Mouse (Mus musculus) midbrain, embryonic 11.5 days (tissue): Measurements from ENCODE around the gene Gm17720. TPM values are rescaled to one million over a fixed set of nuclear protein-coding genes. Genes with fewer than 3 reads are reported as not detected.

ENCODE experiments used
- ATAC-seq: fragments of 200-750 bp; cut with Nextera tagmentation; 2 replicates; pipeline ENCODE4 v1.8.0; 2017; ENCODE audit warnings: moderate TSS enrichment, moderate library complexity; ENCODE audit not compliant: low FRiP score
- DNase-seq: peaks from one replicate; pipeline ENCODE4 v3.0.0; 2015; ENCODE audit warnings: low spot score; ENCODE audit errors: missing footprints
- H3K27ac ChIP-seq: fragments of 300-500 bp; sonication (generic); 2 replicates; pipeline ENCODE4 v1.5.1; 2014; ENCODE audit warnings: low read depth, low read length
- H3K27me3 ChIP-seq: fragments of 300-500 bp; sonication (generic); 2 replicates; pipeline ENCODE4 v1.6.1; 2014; ENCODE audit warnings: mild to moderate bottlenecking, low read length, moderate library complexity, mixed read lengths; ENCODE audit not compliant: control insufficient read depth, insufficient read depth
- H3K36me3 ChIP-seq: fragments of 300-500 bp; sonication (generic); 2 replicates; pipeline ENCODE4 v1.6.1; 2014; ENCODE audit warnings: mild to moderate bottlenecking, low read length, moderate library complexity, mixed read lengths; ENCODE audit not compliant: control insufficient read depth, insufficient read depth
- H3K4me1 ChIP-seq: fragments of 300-500 bp; sonication (generic); 2 replicates; pipeline ENCODE4 v1.6.1; 2014; ENCODE audit warnings: low read length; ENCODE audit not compliant: control insufficient read depth, insufficient read depth
- H3K4me2 ChIP-seq: fragments of 300-500 bp; sonication (generic); 2 replicates; pipeline ENCODE4 v1.6.1; 2014; ENCODE audit warnings: mild to moderate bottlenecking, moderate library complexity
- H3K4me3 ChIP-seq: fragments of 300-500 bp; sonication (generic); 2 replicates; pipeline ENCODE4 v1.5.1; 2014; ENCODE audit warnings: low read depth, low read length
- H3K9ac ChIP-seq: fragments of 300-500 bp; sonication (generic); 2 replicates; pipeline ENCODE4 v1.6.1; 2014; ENCODE audit warnings: low read length
- H3K9me3 ChIP-seq: fragments of 300-500 bp; sonication (generic); 2 replicates; pipeline ENCODE4 v1.6.1; 2016; ENCODE audit warnings: low read length; ENCODE audit not compliant: control insufficient read depth
- WGBS: fragments of 180-500 bp; shearing (Covaris S2); extraction: QIAGEN DNeasy Blood & Tissue Kit; methylation state at CpG from one replicate; pipeline ENCODE4 v1.1.7; 2014; 5-methylcytosine and 5-hydroxymethylcytosine counted together
- polyA plus RNA-seq: library from polyadenylated mRNA; unstranded; fragments of >200 nt; fragmentation: Nextera tagmentation; extraction: Ambion mirVana; gene quantifications from 2 replicates; pipeline ENCODE4 v1.2.1, GENCODE M21; 2014

Gene Gm17720
- not detected in 2 replicates for polyA plus RNA-seq

DNA sequence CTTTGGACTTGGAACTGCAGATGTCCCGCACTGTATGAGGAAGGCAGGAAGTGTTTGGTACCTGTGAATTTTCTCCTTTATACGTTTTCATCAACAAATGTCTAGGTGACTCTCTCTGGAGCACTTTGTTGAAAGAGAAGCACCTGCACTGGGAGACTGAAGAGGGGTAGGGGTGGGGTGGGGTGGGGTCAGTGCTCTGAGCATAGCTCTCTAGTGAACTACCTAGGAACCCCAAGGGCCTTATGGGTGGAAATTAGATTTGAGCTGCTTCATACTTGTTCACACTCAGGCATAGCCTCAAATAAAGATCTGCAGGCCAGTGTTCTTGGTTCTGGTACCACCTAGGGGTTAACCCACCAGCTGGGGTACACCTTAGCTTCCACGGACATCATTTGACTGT is at the start of gene Gm17720:
Gm17720 (minus strand) TSS at position 101 of the 400 bp plus-strand sequence.
- no peaks in the 10 kb centered on the region for H3K27me3 ChIP-seq
- no peaks in the 10 kb centered on the region for H3K9me3 ChIP-seq
- H3K4me3 ChIP-seq, result no peak within 1 kb of the TSS
- WGBS, result 94% methylated on average over 3 of the region's 3 CpGs
- H3K4me2 ChIP-seq, result no peak within 1 kb of the TSS
- H3K4me1 ChIP-seq, result no peaks in the 10 kb centered on the region
- DNase-seq, result no peak
- no peak within 1 kb of the TSS for H3K9ac ChIP-seq
- H3K27ac ChIP-seq, result no peak within 1 kb of the TSS
- no peak for ATAC-seq
- H3K36me3 ChIP-seq, result no peaks in the 10 kb centered on the region

DNA sequence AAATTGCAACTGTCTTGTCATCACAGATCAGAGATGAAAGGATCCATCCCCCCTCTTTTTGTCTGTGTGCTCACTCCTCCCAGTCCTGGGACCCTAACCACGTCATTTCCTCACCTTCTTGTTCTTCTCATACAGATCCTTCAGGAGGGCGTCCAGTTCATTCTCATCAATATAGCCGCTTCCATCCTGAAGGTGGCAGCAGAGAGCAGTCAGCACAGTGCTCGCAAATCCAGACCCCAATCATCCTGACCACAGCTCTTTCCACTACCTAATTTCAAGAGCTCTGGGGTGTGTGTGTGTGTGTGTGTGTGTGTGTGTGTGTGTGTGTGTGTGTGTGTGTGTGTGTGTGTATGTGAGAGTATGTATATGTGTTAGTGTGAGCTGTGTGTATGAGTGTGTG is 43.0 kb upstream of the Gm17720 start:
- ATAC-seq (no peak; the same call in 1 of the 2 replicates), DNase-seq (peak; percentile 88)
- 0% methylated on average over 4 of the region's 4 CpGs for whole genome bisulfite sequencing
- Histone ChIP-seq H3K4me2 (no peak overlapping the region), H3K4me3 (no peak overlapping the region), H3K4me1 (no peaks in the 10 kb centered on the region), H3K9ac (no peak overlapping the region), H3K36me3 (no peaks in the 10 kb centered on the region), H3K27ac (no peak overlapping the region), H3K9me3 (no peaks in the 10 kb centered on the region), H3K27me3 (no peaks in the 10 kb centered on the region)

DNA sequence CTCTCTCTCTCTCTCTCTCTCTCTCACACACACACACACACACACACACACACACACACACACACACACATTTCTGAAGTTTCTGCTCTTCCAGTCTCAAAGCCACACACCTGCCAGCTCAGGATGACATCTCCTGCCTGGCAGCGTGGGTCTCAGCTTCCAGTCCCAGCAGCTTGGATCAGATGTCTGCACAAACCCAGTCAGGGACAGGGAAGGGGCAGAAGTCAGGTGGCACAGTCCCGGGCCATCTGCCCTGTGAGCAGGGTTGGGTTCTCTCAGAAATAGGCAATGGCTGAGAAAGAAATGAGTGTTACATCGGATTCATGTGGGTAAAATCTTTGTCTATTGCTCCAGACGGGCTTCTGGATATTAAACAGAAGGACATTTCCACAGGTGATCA is 38.2 kb upstream of the Gm17720 start:
- ATAC-seq, result no peak
- Histone ChIP-seq H3K9ac (no peak overlapping the region), H3K4me3 (no peak overlapping the region), H3K27me3 (no peaks in the 10 kb centered on the region), H3K36me3 (no peaks in the 10 kb centered on the region), H3K4me1 (no peaks in the 10 kb centered on the region), H3K9me3 (no peaks in the 10 kb centered on the region), H3K4me2 (no peak overlapping the region), H3K27ac (no peak overlapping the region)
- no peak for DNase-seq
- 78% methylated on average over 4 of the region's 4 CpGs for WGBS

DNA sequence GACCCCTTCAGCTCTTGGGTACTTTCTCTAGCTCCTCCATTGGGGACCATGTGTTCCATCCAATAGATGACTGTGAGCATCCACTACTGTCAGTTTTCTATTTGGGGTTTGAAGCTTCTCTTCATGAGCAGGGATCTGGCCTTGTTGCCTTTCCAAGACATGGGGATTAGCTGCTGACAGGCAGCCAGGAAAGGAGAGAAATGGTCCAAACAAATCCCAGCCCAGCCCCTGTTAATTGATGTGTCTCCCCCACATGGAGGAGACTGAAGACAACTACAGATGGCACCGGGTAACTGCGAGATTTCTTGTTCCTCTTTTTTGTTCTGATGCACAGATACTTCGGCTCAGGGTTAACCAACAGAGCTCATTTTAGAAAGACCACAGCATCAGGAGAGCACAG is 37.6 kb upstream of the Gm17720 start:
- H3K4me1 ChIP-seq, result no peaks in the 10 kb centered on the region
- 75% methylated on average over 3 of the region's 3 CpGs for WGBS
- H3K27ac ChIP-seq, result no peak overlapping the region
- no peak overlapping the region for H3K4me3 ChIP-seq
- no peaks in the 10 kb centered on the region for H3K36me3 ChIP-seq
- H3K9ac ChIP-seq, result no peak overlapping the region
- no peaks in the 10 kb centered on the region for H3K9me3 ChIP-seq
- DNase-seq, result no peak
- ATAC-seq, result no peak
- H3K4me2 ChIP-seq, result no peak overlapping the region
- H3K27me3 ChIP-seq, result no peaks in the 10 kb centered on the region

DNA sequence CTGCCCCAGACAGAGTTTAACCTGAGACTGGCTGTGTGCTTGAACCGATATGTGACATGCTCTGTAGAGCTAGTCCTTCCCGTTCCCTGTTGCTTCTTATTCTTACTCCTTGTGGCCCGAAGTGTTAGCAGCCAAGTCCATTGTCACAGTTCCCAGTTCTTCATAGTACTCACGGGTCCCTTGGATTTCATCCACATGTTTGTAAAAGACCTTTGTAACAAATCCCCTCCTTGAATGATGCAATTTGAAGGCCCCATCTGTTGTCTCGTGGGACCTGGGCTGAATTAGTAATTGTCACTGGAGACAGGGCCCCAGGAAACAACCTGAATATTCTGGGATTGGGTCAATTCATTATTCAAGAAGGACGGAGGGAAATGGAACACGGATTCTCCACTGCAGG is 33.0 kb upstream of the Gm17720 start:
- no peak overlapping the region for H3K9ac ChIP-seq
- no peaks in the 10 kb centered on the region for H3K36me3 ChIP-seq
- DNase-seq (no peak), ATAC-seq (no peak)
- H3K27me3 ChIP-seq, result no peaks in the 10 kb centered on the region
- H3K4me1 ChIP-seq, result no peaks in the 10 kb centered on the region
- H3K4me3 ChIP-seq, result no peak overlapping the region
- H3K27ac ChIP-seq, result no peak overlapping the region
- no peak overlapping the region for H3K4me2 ChIP-seq
- 76% methylated on average over 7 of the region's 7 CpGs for WGBS
- H3K9me3 ChIP-seq, result no peaks in the 10 kb centered on the region

DNA sequence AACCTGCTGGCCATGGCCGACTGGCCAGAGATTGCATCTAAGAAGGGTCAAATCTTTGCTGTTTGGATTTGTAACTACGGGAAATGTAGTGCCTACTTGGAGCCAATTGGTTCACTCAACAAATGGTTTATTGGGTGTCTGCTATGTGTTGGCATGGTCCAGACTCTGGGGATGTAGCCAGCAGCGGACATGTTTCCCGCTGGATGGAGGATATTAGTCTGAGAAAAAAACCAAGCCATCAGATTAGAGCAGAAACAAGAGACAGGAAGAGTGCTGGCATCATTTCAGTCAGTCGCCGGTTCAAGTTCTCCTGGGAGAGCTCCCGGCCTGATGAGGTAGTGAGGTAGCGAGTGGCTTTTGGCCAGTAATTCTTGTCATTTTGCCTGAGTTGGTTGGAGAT is 31.7 kb upstream of the Gm17720 start:
- no peak for DNase-seq
- Histone ChIP-seq H3K4me3 (no peak overlapping the region), H3K4me2 (no peak overlapping the region), H3K9ac (no peak overlapping the region), H3K4me1 (no peaks in the 10 kb centered on the region), H3K27me3 (no peaks in the 10 kb centered on the region), H3K9me3 (no peaks in the 10 kb centered on the region), H3K27ac (no peak overlapping the region), H3K36me3 (no peaks in the 10 kb centered on the region)
- WGBS, result 91% methylated on average over 8 of the region's 8 CpGs
- ATAC-seq, result no peak

DNA sequence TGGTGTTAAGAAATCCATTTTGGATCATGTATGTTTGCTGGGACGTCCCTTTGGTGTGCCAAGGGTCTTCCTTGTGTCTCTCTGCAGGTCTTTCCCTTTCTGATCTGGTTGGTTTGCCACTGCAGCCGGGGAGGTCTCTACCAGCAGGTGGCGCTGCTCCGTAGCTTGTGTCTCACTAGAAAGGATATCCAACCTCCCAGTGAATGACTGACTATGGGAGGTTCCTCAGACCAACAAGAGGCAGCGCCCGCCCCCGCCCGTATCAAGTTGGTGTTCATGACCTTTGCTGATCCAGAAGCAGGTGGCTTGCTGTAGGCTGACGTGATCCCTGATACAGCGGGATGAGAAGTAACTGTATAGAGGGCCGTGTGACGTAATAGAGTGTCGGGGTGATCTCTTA is 28.0 kb upstream of the Gm17720 start:
- 24% methylated on average over 13 of the region's 13 CpGs for WGBS
- no peak overlapping the region for H3K9ac ChIP-seq
- H3K4me3 ChIP-seq, result no peak overlapping the region
- DNase-seq (peak; percentile 98), ATAC-seq (peak; percentile 48)
- no peaks in the 10 kb centered on the region for H3K4me1 ChIP-seq
- no peak overlapping the region for H3K27ac ChIP-seq
- no peaks in the 10 kb centered on the region for H3K27me3 ChIP-seq
- no peaks in the 10 kb centered on the region for H3K9me3 ChIP-seq
- no peak overlapping the region for H3K4me2 ChIP-seq
- H3K36me3 ChIP-seq, result no peaks in the 10 kb centered on the region

DNA sequence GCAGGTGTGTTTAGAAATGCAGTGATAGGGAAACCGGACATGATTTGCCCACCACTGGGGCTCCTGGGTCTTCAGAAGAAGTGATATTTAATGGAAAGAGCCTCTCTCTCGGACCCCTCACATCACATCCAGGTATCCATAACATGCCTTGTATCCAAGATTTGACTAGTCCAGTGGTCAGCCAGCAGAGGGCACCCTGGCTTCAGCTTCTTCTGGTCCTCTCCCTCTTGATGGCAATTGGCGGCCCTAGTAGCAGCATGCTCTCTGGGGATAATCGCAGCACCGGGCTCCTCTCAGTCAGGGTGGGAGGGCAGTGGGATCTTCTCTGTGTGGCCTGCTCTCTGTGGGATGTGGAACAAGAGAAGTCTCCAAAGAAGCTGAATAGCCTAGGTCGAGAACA is 17.2 kb upstream of the Gm17720 start:
- DNase-seq, result no peak

DNA sequence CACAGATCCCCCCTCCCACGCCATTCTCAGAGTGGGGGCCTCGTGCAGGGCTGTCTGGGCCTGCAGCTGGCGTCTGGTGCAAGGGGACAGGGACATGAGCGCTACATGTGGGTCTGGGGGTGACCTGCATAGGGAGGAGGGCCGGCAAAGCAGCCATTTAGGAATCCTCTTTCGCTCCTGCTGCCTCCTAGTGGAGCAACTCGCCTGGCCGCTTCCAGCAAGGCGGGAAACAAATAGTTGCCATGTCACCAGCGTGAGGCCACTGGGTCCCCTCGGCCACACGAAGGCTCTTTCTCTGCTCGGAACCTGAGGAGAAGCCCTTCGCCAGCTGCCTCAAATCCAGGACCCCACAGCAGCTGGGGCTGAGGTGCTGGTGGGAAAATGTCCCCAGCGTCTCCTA is 877 bp downstream of the Gm17720 start:
- H3K27ac ChIP-seq, result no peak overlapping the region
- 88% methylated on average over 15 of the region's 15 CpGs for WGBS
- DNase-seq (no peak), ATAC-seq (no peak)
- H3K9ac ChIP-seq, result no peak overlapping the region
- no peaks in the 10 kb centered on the region for H3K9me3 ChIP-seq
- H3K4me3 ChIP-seq, result no peak overlapping the region
- no peaks in the 10 kb centered on the region for H3K27me3 ChIP-seq
- H3K36me3 ChIP-seq, result no peaks in the 10 kb centered on the region
- no peaks in the 10 kb centered on the region for H3K4me1 ChIP-seq
- H3K4me2 ChIP-seq, result no peak overlapping the region

More for the DNA sequence above, 17.2 kb upstream of the Gm17720 start:
- no peaks in the 10 kb centered on the region for H3K27me3 ChIP-seq
- no peak overlapping the region for H3K4me2 ChIP-seq
- H3K27ac ChIP-seq, result no peak overlapping the region
- H3K4me1 ChIP-seq, result no peaks in the 10 kb centered on the region
- no peak overlapping the region for H3K9ac ChIP-seq
- H3K9me3 ChIP-seq, result no peaks in the 10 kb centered on the region
- H3K4me3 ChIP-seq, result no peak overlapping the region
- no peak for ATAC-seq
- 39% methylated on average over 6 of the region's 6 CpGs for WGBS
- no peaks in the 10 kb centered on the region for H3K36me3 ChIP-seq

DNA sequence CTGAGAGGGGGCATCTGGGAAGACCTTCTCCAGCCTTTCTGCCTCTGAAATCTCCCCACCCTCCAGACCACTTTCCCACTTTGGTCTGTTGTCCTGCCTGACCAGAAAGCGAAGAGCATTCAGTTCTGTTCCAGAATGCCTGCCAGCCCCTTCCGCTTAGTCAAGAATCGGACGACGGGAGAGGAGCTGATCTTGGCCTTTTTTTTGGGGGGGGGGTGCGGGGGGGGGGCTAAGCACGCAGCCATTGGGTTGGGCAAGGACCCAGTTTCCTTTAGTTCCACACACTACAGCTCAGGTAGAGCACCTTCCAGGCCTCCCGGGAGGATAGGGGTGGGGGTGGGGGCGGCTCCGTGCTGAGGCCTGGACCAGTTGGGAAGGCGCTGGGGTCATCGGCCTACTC is 1.6 kb downstream of the Gm17720 start, which contains the start of gene Gm21964:
Gm21964 (plus strand) TSS at position 301 of the 400 bp plus-strand sequence.
- Histone ChIP-seq H3K4me2 (no peak within 1 kb of the TSS), H3K4me1 (no peaks in the 10 kb centered on the region), H3K9ac (no peak within 1 kb of the TSS), H3K36me3 (no peaks in the 10 kb centered on the region), H3K27me3 (no peaks in the 10 kb centered on the region), H3K9me3 (no peaks in the 10 kb centered on the region), H3K4me3 (no peak within 1 kb of the TSS), H3K27ac (no peak within 1 kb of the TSS)
- DNase-seq (no peak), ATAC-seq (no peak)
- WGBS, result 84% methylated on average over 12 of the region's 12 CpGs
